Mouse (Mus musculus) limb, embryonic 12.5 days (tissue): ENCODE measurements around the gene Wdr5. TPM values are rescaled to one million over a fixed set of nuclear protein-coding genes. Genes with fewer than 3 reads are reported as not detected.
"Not testable (repeated sequence)": the region's sequence is repeated elsewhere in the genome, so short reads cannot be mapped to it uniquely, and the experiment has no call there.

Source experiments
- ATAC-seq: fragments of 200-750 bp; cut with Nextera tagmentation; 2 replicates; pipeline ENCODE4 v1.8.0; 2017; ENCODE audit warnings: low read depth, moderate TSS enrichment; ENCODE audit not compliant: insufficient number of reproducible peaks, insufficient read depth, low FRiP score, low TSS enrichment
- H3K27ac ChIP-seq: fragments of 300-500 bp; sonication (generic); 2 replicates; pipeline ENCODE4 v1.5.1; 2016; ENCODE audit warnings: mild to moderate bottlenecking, moderate library complexity
- H3K27me3 ChIP-seq: fragments of 300-500 bp; sonication (generic); 2 replicates; pipeline ENCODE4 v1.6.1; 2016; ENCODE audit warnings: mild to moderate bottlenecking, moderate library complexity
- H3K36me3 ChIP-seq: fragments of 300-500 bp; sonication (generic); 2 replicates; pipeline ENCODE4 v1.6.1; 2016; ENCODE audit warnings: mild to moderate bottlenecking, moderate library complexity
- H3K4me1 ChIP-seq: fragments of 300-500 bp; sonication (generic); replicated peaks from 2 replicates; pipeline ENCODE4 v1.6.1; 2016
- H3K4me2 ChIP-seq: fragments of 300-500 bp; sonication (generic); 2 replicates; pipeline ENCODE4 v1.6.1; 2016; ENCODE audit warnings: mild to moderate bottlenecking, moderate library complexity
- H3K4me3 ChIP-seq: fragments of 300-500 bp; sonication (generic); replicated peaks from 2 replicates; pipeline ENCODE4 v1.5.1; 2016; ENCODE audit warnings: mild to moderate bottlenecking
- H3K9ac ChIP-seq: fragments of 300-500 bp; sonication (generic); replicated peaks from 2 replicates; pipeline ENCODE4 v1.6.1; 2016; ENCODE audit warnings: mild to moderate bottlenecking, moderate library complexity
- H3K9me3 ChIP-seq: fragments of 300-500 bp; sonication (generic); 2 replicates; pipeline ENCODE4 v1.6.1; 2016; ENCODE audit warnings: mild to moderate bottlenecking, moderate library complexity
- WGBS: fragments of 180-500 bp; shearing (Covaris S2); methylation state at CpG from one replicate; pipeline ENCODE4 v1.1.7; 2016; 5-methylcytosine and 5-hydroxymethylcytosine counted together
- polyA plus RNA-seq: library from polyadenylated mRNA; unstranded; fragments of >200 nt; fragmentation: Nextera tagmentation; extraction: Ambion mirVana; gene quantifications from 2 replicates; pipeline ENCODE4 v1.2.1, GENCODE M21; 2016

Wdr5 gene
- polyA plus RNA-seq, 1 experiment from 2014 or later = 73.5 TPM

DNA sequence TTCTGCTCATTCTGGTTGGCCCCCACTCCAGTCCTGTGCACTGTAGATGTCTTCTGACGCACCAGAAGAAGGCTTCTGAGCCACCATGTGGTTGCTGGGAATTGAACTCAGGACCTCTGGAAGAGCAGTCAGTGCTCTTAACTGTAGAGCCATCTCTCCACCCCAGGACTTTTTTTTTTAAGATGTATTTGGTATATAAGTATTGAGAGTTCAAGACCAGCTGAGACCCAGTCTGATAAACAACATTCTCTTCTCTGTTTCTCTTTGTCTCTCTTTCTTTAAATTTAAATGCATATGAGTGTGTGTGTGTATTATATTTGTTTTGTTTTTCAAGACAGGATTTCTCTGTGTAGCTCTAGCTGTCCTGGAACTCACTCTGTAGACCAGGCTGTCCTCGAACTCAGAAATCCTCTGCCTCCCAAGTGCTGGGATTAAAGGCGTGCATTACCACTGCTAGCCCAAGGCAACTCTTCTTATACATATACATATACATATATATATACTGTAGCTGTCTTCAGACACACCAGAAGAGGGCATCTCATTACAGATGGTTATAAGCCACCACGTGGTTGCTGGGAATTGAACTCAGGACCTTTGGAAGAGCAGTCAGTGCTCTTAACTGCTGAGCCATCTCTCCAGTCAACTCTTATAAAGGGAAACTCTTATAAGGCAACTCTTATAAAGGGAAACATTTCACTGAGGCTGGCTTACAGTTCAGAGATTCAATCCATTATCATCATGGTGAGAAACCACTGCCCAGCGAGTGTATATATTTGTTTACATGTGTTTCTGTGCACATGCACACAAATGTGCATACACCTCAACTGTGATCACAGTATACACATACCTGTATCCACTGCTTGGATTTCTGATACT is 23.7 kb downstream of the Wdr5 start:
- Histone ChIP-seq H3K4me3 (peak overlapping the region; percentile 43; the same call in 1 of the 2 replicates), H3K36me3 (peaks cover 39% of the 10 kb centered on the region), H3K4me1 (peaks cover 16% of the 10 kb centered on the region), H3K27ac (peak overlapping the region; percentile 82), H3K4me2 (peak overlapping the region; percentile 67)
- not testable (repeated sequence) for H3K9me3 ChIP-seq, ATAC-seq, H3K27me3 ChIP-seq, H3K9ac ChIP-seq
- 71% methylated on average over 5 of the region's 5 CpGs for WGBS

DNA sequence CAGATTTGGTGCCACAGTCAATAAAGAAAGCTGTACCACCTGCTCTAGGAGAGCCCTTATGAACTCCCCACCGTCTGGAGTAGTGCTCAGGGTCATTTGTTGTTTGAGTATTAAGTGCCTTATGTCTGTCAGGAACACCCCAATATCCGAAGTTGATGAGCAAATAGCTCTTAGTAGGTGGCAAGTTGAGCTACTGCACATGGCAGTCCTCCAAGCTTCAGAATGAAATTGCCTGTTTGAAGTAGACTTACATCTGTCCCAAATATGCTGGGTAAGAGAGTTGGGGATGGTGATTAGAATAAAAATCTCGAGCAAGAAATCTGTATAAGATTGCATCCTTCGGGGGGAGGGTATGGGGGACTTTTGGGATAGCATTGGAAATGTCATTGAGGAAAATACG is 24.4 kb downstream of the Wdr5 start:
- Histone ChIP-seq H3K9ac (no peak overlapping the region; the same call in 1 of the 2 replicates), H3K4me3 (peak overlapping the region; percentile 43), H3K36me3 (peaks cover 32% of the 10 kb centered on the region), H3K4me2 (peak overlapping the region; percentile 67), H3K27ac (peak overlapping the region; percentile 82), H3K9me3 (no peaks in the 10 kb centered on the region), H3K27me3 (no peaks in the 10 kb centered on the region), H3K4me1 (peaks cover 16% of the 10 kb centered on the region)
- 19% methylated on average over 5 of the region's 5 CpGs for WGBS
- no peak; the same call in 1 of the 2 replicates for ATAC-seq

GRCm38 (mm10) chr2:27539772-27540514 is 25.0 kb downstream of the Wdr5 start:
- peak overlapping the region; percentile 43 for H3K4me3 ChIP-seq
- no peaks in the 10 kb centered on the region for H3K27me3 ChIP-seq
- ATAC-seq = peak; percentile 96
- peaks cover 26% of the 10 kb centered on the region for H3K36me3 ChIP-seq
- H3K27ac ChIP-seq = peak overlapping the region; percentile 82
- peak overlapping the region; percentile 67 for H3K4me2 ChIP-seq
- under 1% methylated on average over 46 of the region's 46 CpGs for WGBS
- no peaks in the 10 kb centered on the region for H3K9me3 ChIP-seq
- H3K4me1 ChIP-seq = peaks cover 16% of the 10 kb centered on the region
- peak overlapping the region; percentile 54 for H3K9ac ChIP-seq

- H3K36me3 ChIP-seq = peaks cover 21% of the 10 kb centered on the region
- 34% methylated on average over 10 of the region's 10 CpGs for WGBS
- H3K27ac ChIP-seq = peak overlapping the region; percentile 82
- H3K9ac ChIP-seq = peak overlapping the region; percentile 54
- H3K9me3 ChIP-seq = no peaks in the 10 kb centered on the region
- peak; percentile 42 for ATAC-seq
- H3K4me1 ChIP-seq = peaks cover 16% of the 10 kb centered on the region
- H3K4me3 ChIP-seq = peak overlapping the region; percentile 43
- H3K27me3 ChIP-seq = no peaks in the 10 kb centered on the region
- H3K4me2 ChIP-seq = peak overlapping the region; percentile 67
Measured at GRCm38 (mm10) chr2:27540515-27540836, 25.5 kb downstream of the Wdr5 start.

DNA sequence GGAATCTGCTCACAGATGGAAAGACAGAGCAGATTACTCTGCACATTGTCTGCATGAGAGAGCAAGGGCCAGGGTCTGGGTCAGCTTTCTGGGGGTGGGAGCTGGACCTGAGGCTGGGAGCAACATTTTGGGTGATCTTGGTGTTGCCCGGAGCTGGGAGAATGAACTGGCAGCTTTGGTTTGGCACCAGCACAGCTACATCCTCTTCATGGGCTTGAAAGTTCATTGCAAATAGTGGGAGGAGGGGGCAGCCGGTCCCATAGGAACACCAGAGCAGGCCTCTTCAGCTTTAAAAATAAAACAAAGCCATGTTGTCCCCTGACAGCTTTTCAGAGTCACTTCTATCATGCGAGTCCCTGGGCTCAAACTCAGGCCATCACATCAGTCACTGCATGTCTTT is 26.3 kb downstream of the Wdr5 start:
- Histone ChIP-seq H3K9me3 (peaks cover 1% of the 10 kb centered on the region; the same call in 1 of the 2 replicates), H3K36me3 (peaks cover 13% of the 10 kb centered on the region), H3K4me2 (peak overlapping the region; percentile 67), H3K4me3 (peak overlapping the region; percentile 43), H3K9ac (no peak overlapping the region), H3K4me1 (peaks cover 16% of the 10 kb centered on the region), H3K27ac (no peak overlapping the region), H3K27me3 (no peaks in the 10 kb centered on the region)
- WGBS = 86% methylated on average over 3 of the region's 3 CpGs
- no peak for ATAC-seq

DNA sequence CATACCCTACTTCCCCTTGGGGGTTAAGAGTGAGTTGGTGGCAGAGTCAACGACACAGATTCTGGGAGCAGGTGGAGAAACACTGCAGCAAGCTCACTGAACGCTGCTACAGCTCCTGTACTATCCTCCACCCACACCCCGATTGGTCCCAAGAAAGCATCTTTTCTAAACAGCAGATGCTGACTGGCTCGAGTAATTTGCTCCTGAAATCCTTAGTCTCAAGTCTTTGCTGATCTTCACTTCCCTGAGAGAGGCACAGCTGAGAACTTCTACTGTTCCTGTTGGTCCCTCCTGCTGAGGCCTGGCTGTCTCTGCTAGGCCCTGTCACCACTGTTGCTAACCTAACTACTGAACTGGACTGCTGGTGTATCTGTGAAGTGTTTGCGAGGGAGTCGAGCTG is 29.7 kb downstream of the Wdr5 start:
- H3K27me3 ChIP-seq = no peaks in the 10 kb centered on the region
- no peak for ATAC-seq
- H3K36me3 ChIP-seq = no peaks in the 10 kb centered on the region
- peaks cover 9% of the 10 kb centered on the region; the same call in 1 of the 2 replicates for H3K9me3 ChIP-seq
- no peak overlapping the region for H3K4me3 ChIP-seq
- H3K9ac ChIP-seq = no peak overlapping the region
- 89% methylated on average over 6 of the region's 6 CpGs for WGBS
- H3K27ac ChIP-seq = no peak overlapping the region
- peaks cover 12% of the 10 kb centered on the region for H3K4me1 ChIP-seq
- no peak overlapping the region for H3K4me2 ChIP-seq

- not testable (repeated sequence) for H3K27me3 ChIP-seq, H3K27ac ChIP-seq, H3K9me3 ChIP-seq, H3K9ac ChIP-seq, H3K4me2 ChIP-seq, H3K4me3 ChIP-seq, H3K36me3 ChIP-seq, ATAC-seq
- WGBS = 87% methylated on average over 3 of the region's 3 CpGs
- peaks cover 11% of the 10 kb centered on the region for H3K4me1 ChIP-seq
Measured at GRCm38 (mm10) chr2:27545517-27545916, 30.6 kb downstream of the Wdr5 start.

DNA sequence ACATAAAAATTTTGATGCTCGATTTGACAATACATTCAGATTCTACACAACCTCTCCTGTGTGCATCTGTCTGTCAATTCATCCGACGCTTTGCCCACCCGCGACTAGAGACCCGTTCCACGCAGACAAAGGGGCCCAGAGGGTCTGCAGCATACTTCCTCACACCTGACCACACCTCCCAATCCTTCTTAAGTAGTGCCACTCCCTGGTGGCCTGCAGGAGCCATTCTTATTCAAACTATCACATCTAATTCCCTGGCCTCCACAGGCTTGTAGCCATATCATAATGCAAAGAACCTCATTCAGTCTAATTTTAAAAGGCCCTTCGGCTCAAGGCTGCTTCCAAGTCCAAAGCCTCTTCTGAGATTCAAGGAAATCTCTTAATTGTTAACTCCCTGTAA is 31.1 kb downstream of the Wdr5 start:
- ATAC-seq, H3K9ac ChIP-seq, H3K27me3 ChIP-seq, H3K4me2 ChIP-seq, H3K9me3 ChIP-seq, H3K36me3 ChIP-seq, H3K27ac ChIP-seq, H3K4me3 ChIP-seq, H3K4me1 ChIP-seq: not testable (repeated sequence)
- 90% methylated on average over 8 of the region's 8 CpGs for WGBS

DNA sequence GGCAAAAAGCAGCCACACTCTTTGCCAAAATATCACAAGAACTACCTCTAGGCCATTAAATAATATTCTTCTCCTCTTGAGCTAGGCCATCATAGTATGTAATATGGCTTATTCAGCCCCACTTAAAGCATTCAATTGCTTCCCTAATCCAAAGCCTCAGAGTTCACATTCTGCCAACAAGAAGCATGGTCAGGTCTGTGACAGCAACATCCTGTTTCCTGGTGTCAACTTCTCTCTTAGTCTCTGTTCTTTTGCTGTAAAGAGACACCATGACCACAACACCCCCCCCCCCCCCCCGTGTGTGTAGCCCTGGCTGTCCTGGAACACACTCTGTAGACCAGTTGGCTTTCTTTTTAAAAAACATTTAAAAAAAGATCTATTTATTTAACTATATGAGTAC is 32.4 kb downstream of the Wdr5 start:
- no peaks in the 10 kb centered on the region for H3K4me1 ChIP-seq
- H3K27ac ChIP-seq = no peak overlapping the region
- no peak overlapping the region for H3K9ac ChIP-seq
- 60% methylated on average over 1 of the region's 1 CpGs for WGBS
- no peak overlapping the region for H3K4me2 ChIP-seq
- peaks cover 9% of the 10 kb centered on the region; the same call in 1 of the 2 replicates for H3K9me3 ChIP-seq
- ATAC-seq = no peak
- no peaks in the 10 kb centered on the region for H3K27me3 ChIP-seq
- no peak overlapping the region for H3K4me3 ChIP-seq
- H3K36me3 ChIP-seq = no peaks in the 10 kb centered on the region

- no peak overlapping the region for H3K4me2 ChIP-seq
- no peak for ATAC-seq
- H3K9me3 ChIP-seq = peaks cover 9% of the 10 kb centered on the region; the same call in 1 of the 2 replicates
- no peak overlapping the region for H3K9ac ChIP-seq
- peaks cover 3% of the 10 kb centered on the region; the same call in 1 of the 2 replicates for H3K4me1 ChIP-seq
- no peak overlapping the region for H3K27ac ChIP-seq
- no peaks in the 10 kb centered on the region for H3K36me3 ChIP-seq
- H3K27me3 ChIP-seq = no peaks in the 10 kb centered on the region
- H3K4me3 ChIP-seq = no peak overlapping the region
- WGBS = 97% methylated on average over 2 of the region's 2 CpGs
Measured at GRCm38 (mm10) chr2:27547986-27548385, 33.0 kb downstream of the Wdr5 start.

DNA sequence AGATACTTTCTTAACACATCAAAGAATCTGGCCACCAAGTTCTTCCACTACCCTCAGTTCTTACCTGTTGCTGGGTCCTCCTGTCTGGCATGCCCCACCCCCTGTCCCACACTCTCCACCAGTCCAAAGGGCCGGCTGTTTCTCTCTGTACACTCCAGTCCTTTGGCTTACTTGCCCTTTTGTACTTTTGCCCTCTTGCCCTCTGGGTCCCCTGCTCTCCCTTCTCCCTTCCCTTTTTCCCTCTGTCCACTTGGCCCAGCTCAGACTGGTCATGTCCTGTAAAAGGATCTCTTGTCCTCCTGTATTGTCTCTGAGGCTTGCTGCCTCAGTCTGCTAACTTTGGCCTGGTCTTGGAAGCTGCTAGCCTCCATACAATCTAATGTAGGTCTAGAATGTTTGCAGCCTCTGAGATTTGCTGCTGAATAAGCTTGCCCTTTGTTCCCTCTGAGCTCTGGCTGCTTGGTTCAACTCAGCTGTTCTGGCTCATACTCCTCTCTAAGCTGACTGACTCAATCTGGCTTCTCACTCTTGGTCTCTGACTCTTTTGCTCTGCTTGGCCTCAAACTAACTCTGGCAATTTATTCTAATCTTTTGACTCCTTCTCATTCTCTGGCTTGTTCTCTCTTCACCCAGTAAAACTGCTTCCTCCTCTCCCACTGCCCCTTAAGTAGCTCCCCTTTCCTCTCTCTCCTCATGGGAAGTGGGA is 33.9 kb downstream of the Wdr5 start:
- Histone ChIP-seq H3K27me3 (no peaks in the 10 kb centered on the region), H3K9me3 (peaks cover 9% of the 10 kb centered on the region; the same call in 1 of the 2 replicates), H3K9ac (no peak overlapping the region), H3K4me2 (no peak overlapping the region), H3K4me3 (no peak overlapping the region), H3K27ac (no peak overlapping the region), H3K36me3 (no peaks in the 10 kb centered on the region), H3K4me1 (peaks cover 6% of the 10 kb centered on the region; the same call in 1 of the 2 replicates)
- WGBS = 83% methylated on average over 1 of the region's 1 CpGs
- no peak for ATAC-seq
